Mouse (Mus musculus) adrenal gland, postnatal 10 days (tissue): Measurements from ENCODE around the gene Sgsm3. TPM values are rescaled to one million over a fixed set of nuclear protein-coding genes. Genes with fewer than 3 reads are reported as not detected.

Source experiments
- DNase-seq: peaks from one replicate; pipeline ENCODE4 v3.0.0; 2021; ENCODE audit warnings: mixed read lengths
- total RNA-seq, 2 experiments: library from RNA; stranded (reverse); gene quantifications; 2 replicates each; pipeline ENCODE4 v1.2.3; 2021

The Sgsm3 gene
- total RNA-seq, 2 experiments from 2014 or later: 15.2 to 20.7 TPM

DNA sequence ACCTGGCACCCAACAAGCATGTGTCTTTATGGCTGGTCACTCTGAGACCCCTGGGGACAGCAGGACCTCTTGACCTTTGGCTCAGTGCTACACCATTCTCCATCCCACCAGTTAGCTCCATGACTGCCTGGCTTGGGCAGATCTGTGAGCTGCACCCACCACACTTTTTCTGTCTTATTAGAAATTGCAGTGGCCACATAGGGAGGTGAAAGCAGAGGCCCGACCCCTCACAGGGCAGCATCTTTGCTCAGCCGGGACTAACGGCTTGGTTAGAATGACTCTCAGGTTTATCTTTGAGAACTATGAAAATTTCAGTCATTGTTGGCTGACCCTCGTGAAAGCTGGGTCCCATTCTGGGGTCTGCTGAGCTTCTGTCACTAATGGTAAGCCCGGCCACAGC lies 49.3 kb downstream of the Sgsm3 start:
- no peak for DNase-seq

DNA sequence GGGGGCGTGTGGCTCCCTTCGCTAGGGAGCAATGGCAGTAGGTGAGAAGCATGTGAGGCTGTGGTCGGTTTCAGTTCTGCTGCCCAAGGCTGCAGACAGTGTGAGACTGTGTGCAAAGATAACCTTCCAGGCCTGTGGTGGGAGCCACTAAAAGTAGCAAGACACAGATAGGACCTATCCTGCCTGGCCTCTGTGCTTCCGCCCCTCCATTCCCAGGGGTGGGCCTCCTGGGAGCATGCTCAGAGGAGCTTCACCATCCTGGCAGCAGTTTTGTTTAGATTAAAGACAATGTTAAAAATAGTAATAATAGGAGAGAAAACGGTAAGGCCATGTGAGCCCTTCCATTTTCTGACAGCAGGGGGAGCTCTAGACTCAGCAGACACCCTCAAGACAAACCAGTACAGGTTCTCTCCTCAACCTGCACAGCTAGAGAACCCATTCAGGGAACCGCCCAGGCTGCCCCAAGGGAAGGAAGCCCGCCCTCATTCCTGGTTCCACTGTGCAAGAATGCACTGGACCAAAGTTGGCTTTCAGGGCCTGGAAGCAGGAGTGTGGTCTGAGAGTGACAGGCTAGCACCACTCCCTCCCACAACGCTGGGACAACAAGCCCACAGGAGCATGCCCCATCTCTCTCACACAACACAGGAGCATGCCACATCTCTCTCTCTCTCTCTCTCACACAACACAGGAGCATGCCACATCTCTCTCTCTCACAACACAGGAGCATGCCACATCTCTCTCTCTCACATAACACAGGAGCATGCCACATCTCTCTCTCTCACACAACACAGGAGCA lies 50.0 kb downstream of the Sgsm3 start:
- peak; percentile 86 for DNase-seq

DNA sequence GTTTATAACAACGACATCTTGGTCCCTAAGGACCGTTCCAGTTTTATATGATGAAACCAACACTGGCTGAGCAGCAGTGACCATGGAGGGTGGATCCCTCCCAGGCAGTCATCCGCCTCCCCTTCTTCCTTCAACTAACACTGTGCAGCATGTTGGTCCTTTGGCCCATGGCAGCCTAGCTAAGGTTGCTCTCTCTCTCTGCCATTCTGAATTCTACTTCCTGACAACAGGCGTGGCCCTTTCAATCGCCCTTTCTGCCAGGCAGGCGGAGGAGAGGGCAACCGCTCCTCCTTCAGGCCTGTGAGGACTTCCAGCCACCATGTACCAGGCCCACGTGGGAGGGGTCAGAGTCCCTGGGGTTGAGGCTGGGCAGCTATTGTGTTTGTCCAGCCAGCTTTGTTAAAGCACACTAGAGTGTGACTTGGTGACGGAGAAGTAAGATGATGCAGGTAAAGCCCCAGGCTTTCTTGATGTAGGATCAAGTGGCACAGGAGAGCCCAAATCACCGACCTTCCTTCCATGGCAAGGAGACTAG lies 53.4 kb downstream of the Sgsm3 start:
- DNase-seq: no peak

- DNase-seq: no peak
Observed at GRCm38 (mm10) chr15:81031611-81032010, 54.0 kb downstream of the Sgsm3 start.

DNA sequence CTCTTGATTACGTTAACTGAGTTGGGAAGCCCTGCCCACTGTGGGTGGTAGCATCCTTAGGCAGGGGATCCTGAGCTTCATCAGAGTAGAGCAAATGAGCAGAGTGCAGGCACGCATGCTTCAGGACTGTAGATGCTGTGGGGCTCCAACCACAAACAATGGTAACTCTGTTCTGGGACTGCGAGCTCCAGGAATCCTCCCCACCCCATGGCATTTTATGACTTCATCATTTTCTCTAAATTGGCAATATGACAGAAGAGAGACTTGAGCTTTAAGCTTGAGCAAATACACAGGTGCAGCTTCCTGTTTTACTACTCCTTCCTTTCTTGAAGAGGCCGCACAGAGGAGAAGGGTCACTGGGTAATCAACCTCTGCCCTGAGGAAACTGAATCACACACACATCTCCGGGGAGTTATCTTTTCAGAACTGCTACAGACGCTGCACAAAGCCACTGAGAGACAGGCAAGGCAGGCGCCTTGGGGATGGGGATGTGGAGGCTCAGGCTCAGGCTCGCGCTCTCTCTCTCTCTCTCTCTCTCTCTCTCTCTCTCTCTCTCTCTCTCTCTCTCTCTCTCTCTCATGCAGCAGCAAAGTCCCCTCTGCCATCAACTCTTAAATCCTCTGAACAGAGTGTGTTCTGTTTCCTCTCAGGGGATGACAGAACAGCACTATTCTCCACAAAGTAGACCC lies 55.5 kb downstream of the Sgsm3 start:
- DNase-seq: no peak

DNA sequence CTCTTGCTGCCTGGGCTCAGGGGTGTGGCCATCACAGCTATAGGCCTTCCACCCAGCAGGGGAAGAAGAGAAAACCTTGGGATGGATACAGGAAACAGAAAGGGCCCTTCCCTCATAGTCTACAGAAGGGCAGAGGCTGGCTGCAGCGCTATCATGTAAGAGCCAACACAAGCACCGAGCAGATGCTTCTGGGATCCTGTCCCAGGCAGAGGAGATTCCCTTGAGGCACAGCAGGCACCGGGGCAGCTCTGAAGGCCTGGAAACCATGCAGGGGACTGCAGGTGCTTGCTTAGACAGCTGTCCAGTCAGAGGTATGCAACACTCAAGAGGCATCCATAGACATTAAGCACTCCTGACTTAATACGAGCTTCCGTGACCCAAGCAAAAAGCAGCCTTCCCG lies 56.6 kb downstream of the Sgsm3 start:
- DNase-seq: no peak

DNA sequence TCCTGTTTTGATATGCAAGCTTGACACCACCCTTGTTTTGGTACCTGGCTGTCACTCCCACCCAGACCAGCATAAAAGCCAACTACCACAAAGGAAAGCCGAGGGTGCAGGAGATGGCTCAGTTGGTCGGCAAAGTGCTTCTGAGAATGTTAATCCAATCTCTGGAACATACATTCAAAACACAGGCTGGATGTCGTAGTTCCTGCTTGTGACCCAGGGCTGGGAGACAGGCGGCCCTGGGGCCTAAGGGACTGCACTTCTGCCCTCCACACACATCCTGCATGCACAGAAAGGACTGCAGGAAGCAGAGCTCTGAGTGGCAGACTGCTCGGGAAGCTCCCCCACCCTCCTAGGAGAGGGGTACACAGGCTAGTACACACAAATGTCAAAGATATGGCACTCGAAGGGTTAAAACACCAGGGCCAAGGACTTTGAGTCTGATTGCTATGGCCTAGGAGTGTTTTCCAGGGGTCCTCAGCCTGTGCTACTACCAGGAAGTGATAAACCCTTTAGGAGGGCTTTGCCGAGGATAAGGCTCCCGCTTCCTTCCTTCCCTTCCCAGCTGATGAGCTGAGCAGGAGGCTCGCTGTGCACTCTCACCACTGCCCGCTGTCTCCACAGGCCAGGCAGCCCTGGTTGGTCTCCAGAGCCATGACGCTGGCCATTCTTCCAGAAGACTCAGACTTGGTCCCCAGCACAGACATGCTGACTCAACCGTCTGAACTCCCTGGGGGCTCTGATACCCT lies 58.0 kb downstream of the Sgsm3 start:
- DNase-seq: no peak

DNA sequence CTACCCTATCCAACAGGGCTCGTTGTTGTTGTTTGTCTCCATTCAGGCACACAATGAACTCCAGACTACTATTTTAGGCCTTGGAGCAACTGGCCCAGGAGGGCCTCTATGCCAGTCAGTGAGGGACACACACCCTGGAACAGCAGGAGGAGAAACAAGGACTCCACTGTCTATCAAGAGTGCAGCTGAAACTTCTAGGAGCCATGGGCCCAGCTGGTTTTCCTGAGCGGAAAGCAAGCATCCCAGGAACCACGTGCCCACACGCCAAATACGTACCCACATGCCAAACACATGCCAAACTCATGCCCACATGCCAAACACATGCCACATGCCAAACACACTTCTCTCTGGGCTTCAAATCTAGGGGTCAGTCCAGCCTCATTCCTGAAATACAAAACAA lies 60.9 kb downstream of the Sgsm3 start:
- DNase-seq: no peak

GRCm38 (mm10) chr15:81041767-81042166 lies 64.2 kb downstream of the Sgsm3 start:
- DNase-seq: no peak

- peak; percentile 59 for DNase-seq
Observed at GRCm38 (mm10) chr15:81042276-81042931, 64.8 kb downstream of the Sgsm3 start.

DNA sequence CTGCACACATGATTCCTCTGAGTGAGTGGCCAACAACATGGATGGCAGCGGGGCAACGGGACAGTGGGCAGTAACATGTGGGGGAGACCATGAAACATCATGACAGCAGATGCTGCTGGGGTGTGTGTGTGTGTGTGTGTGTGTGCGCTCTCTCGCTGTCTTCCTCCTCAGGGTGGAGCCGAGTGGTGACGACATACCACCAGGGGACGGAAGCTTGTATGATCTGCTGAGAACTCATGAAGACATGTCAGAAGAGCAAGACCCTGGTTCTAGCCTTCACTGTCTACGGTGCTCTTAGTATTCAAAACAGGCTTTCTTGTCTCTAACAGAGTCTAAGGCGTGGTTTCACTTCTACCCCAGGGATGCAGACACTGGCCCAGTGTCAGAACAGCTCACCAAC lies 66.9 kb downstream of the Sgsm3 start:
- no peak for DNase-seq

DNA sequence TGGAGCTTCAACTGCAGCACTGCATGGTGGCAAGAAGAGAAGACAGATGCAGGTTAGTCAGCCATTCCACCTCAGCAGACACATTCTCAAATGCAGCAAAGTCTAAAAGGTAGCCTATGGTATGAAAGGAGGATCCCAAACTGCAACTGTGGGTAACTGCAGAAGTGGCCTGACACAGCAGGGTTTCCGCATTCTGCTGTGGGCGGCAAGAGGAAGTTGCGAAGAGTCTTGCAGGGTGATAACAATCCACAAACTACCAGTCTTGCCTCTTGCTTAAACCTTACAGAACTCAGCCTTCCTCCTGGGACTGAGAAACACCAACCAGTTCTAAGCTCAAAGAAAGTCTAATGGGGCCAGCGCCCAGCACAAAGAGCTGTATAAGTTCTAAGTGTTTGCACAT lies 67.8 kb downstream of the Sgsm3 start:
- no peak for DNase-seq

GRCm38 (mm10) chr15:81046061-81046460 lies 68.5 kb downstream of the Sgsm3 start:
- no peak for DNase-seq

- DNase-seq: no peak
Observed at GRCm38 (mm10) chr15:81047497-81047896, 69.9 kb downstream of the Sgsm3 start.

- peak; percentile 56 for DNase-seq
Observed at GRCm38 (mm10) chr15:81049401-81050053, 72.0 kb downstream of the Sgsm3 start.

GRCm38 (mm10) chr15:81050488-81050887 lies 72.9 kb downstream of the Sgsm3 start:
- DNase-seq: no peak

GRCm38 (mm10) chr15:81052491-81052890 lies 74.9 kb downstream of the Sgsm3 start:
- DNase-seq: no peak

DNA sequence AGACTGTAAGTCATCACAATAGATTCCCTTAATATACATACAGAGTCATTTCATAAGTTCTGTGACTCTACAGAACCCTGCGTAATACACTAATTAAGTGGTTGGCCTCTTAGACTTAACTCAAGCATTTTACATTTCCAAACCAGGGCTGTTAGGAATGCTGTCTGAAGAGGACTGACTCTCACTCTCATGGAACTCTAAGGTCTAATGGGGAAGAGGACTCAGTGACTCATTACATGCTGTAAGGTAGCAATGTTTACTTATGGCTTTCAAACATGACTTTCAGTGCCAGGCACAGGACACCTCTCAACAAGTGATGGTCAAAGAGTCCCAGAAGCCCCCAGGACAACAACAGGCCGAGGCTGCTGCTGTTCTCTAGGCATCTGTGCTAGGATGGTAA lies 77.9 kb downstream of the Sgsm3 start:
- no peak for DNase-seq

DNA sequence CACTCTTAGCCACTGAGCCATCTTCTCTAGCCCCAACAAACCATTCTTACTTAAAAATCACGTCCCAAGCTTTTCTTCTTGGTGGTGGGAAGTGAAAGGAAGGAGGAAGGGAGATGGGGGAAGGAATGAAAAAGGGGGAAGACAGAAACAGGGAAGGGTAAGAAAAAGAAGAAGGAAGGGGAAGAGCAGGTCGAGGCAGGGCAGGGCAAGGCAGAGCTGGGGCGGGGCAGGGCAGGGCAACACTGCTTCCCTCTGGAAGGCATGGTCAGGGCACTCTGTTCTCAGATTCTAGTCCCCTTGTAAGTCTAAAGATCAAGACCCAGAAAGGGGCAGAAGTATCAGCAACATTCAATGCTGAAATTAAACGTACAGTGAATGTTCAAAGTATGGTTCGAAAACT lies 80.2 kb downstream of the Sgsm3 start:
- DNase-seq: no peak

DNA sequence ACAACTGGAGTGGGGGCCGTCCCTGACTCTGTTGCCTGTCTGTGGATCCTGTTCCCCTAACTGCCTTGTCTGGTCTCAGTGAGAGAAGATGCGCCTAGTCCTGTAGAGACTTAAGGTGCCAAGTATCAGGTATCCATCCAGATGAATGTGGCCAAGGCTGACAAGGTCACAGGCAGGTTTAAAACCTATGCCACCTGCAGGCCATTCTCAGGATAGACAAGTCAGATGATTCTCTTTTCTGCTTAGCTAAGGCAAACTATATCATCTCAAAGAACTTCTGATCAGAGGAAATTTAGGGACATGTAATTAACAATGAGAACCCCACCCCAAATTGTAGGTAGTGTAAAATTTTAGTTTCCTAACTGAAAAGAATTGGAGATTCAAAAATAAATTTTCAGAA lies 83.4 kb downstream of the Sgsm3 start:
- DNase-seq: no peak
